Mouse (Mus musculus) hindlimb bud, embryonic 11.5 days (tissue): ENCODE results near the gene Olfm3.

Experiments used
- DNase-seq: peaks from one replicate; pipeline ENCODE4 v3.0.0-alpha.2; 2012; ENCODE audit warnings: low read depth, low spot score; ENCODE audit errors: extremely low spot score

The Olfm3 gene

GRCm38 (mm10) chr3:115080428-115081181 lies 176.7 kb downstream of the Olfm3 start:
- DNase-seq, result no peak

DNA sequence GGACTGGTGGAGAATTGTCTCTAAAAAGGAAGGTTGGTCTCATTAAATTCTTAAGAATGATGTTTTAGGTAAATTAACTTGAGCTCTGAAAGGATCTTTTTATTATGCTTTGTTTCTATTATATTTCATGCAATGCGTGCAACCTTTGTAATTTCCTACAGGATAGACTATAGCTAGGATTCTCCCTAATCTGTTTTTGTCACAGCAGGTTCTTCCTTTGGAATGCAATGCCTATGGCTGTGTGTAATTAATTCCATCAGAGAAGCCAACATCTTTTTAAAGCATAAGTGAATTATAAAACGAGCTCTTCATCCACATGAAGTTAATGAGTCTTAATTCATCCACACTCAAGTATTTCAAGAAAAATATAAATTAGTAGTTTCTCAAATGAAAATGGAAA lies 177.5 kb downstream of the Olfm3 start:
- no peak for DNase-seq

DNA sequence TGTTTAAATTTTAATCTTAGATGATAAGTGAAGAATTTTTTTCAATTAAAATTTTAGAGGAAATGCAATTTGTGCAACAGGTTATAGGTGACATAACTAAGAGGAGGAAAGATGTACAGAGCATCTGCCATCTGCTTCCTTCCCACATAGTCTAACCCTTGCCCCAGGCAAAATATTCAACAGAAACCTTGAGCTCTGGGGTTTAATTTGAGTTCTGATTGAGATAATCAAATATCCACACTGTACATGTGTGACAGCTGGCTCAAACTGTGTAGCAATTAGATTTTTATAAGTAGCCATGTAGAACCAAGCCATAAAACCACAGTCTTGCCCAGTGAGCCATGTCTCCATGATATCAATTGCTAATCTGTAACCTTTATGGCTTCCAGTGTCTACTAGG lies 179.1 kb downstream of the Olfm3 start:
- DNase-seq, result no peak

DNA sequence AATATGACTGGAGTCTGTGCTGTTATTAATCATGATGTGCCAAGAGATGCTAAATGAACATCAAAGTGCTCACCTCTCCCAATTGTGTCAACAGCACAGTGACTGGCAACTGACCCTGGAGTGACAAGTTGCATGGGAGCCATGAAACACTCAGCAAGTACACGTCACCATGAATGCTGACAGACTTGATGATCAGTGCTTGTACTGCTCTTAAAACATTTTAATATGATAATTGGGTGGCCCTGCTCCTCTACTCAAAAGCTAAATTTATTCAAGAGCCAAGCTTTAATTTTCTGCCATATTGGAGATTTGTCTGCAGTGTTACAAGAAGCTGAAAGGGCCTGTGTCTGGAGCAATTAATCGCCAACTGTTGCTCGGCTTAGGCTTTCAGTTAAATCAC lies 184.4 kb downstream of the Olfm3 start:
- DNase-seq, result no peak

DNA sequence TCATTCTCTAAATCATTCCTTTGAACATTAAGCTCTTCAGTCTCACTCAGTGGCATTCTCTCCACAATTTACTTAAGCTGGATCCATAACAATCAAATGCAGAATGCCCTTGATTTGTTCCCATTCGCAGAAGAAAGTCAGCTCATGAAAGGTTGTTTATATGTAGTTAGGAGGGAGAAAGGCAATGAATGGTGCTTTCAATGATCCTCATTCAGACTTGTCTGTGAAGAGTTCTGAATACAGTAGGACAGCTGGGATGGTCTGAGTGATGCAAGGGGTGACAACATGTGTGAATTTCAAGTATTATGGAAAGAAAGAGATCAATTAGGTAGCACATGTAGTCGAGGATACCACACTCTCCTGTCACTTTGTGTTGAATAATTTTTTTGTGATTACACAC lies 186.8 kb downstream of the Olfm3 start:
- no peak for DNase-seq

GRCm38 (mm10) chr3:115095496-115095895 lies 191.6 kb downstream of the Olfm3 start:
- DNase-seq, result no peak

GRCm38 (mm10) chr3:115099590-115099989 lies 195.7 kb downstream of the Olfm3 start:
- DNase-seq, result no peak

- DNase-seq, result no peak
Measured at GRCm38 (mm10) chr3:115104155-115104801, 200.4 kb downstream of the Olfm3 start.

DNA sequence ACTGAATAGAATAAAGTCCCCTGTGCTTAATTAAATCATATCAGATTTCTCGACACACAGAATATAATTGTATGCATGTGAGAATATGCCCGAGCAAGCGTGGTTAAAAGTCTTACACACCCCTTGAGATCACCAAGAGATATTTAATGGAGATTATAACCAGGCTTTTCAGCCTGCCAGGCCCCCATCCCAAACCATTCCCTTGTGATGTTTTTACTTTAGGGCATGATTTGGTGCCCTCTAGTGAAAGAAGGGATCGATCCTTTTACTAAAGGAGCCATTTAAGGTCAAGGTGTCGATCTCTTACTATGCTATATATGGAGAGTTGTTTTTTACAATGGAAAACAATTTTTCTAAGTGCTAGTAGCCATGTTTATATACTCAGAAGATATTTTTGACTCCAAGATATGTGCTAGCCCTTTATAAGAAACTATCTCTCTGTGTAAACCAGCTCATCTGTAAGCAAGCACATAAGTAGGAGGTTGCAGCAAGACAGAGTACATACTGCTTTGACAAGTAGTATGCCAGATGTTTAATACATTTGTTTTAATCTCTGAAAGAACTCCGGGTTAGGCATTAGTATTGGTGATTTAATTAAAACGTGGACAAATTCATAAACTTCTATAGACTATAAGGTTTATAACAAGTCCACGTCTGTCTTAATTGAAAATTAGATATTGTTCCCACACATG lies 201.1 kb downstream of the Olfm3 start:
- DNase-seq, result no peak

GRCm38 (mm10) chr3:115145722-115146121 lies 241.8 kb downstream of the Olfm3 start:
- no peak for DNase-seq

GRCm38 (mm10) chr3:115146244-115146643 lies 242.4 kb downstream of the Olfm3 start:
- no peak for DNase-seq

DNA sequence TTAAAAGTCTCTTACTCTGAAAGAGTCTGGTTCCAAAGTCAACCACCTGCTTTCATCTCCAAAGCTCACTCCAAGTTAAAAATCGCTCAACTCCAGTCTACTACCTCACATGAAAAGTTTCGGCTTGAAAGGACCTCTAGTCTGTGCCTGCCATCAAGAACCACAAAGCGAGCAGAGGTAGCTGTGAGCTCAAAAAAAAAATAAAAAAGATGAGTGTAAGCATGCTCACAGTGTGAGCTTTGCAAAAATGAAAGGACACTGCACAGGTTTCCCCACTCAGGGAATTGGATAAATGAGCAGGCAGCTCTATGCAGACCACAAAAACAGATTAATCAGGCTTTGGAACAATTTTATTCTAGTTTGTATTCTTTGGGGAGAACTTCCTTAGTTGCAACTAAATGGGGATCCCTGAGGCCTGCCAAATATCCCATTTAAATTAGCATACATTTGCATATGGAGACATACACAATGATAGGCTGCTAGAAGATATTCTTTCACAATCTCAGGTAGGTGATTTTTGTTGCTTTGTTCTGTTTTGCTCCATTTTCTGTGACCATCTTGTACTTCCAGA lies 255.1 kb downstream of the Olfm3 start:
- DNase-seq, result no peak

- no peak for DNase-seq
Measured at GRCm38 (mm10) chr3:115174625-115175024, 270.7 kb downstream of the Olfm3 start.
